Mouse (Mus musculus) gastrocnemius, postnatal 4 days (tissue): ENCODE measurements at regions not wholly inside any gene's neighbourhood (a gene's known extent, or its start where the extent isn't known, plus 50 kb on each side); places are given as distances from the start of the nearest gene placed in this dataset.

Experiments
- DNase-seq, 2 experiments: peaks; one replicate each; pipeline ENCODE4 v3.0.0; 2021 to 2022; ENCODE audit warnings: low spot score in 2 of 2, mixed read lengths in 2 of 2

GRCm38 (mm10) chr1:184409986-184410385 is 322.4 kb downstream of the Hlx start:
- no peak for DNase-seq

GRCm38 (mm10) chr1:184402985-184403384 is 329.4 kb downstream of the Hlx start:
- DNase-seq = no peak

GRCm38 (mm10) chr1:184395215-184395614 is 337.2 kb downstream of the Hlx start:
- peak; percentile 36 to 53 for DNase-seq

- DNase-seq = no peak
Measured at GRCm38 (mm10) chr1:184394559-184395194, 337.7 kb downstream of the Hlx start.

GRCm38 (mm10) chr1:184384088-184384823 is 348.2 kb downstream of the Hlx start:
- no peak for DNase-seq

- no peak for DNase-seq
Measured at GRCm38 (mm10) chr1:184378665-184379064, 344.6 kb upstream of the 1700056E22Rik start.

GRCm38 (mm10) chr1:184365026-184365425 is 330.9 kb upstream of the 1700056E22Rik start:
- DNase-seq = no peak

GRCm38 (mm10) chr1:184358226-184358568 is 324.1 kb upstream of the 1700056E22Rik start:
- DNase-seq = no peak

GRCm38 (mm10) chr1:184357474-184358225 is 323.5 kb upstream of the 1700056E22Rik start:
- no peak for DNase-seq

GRCm38 (mm10) chr1:184353832-184354449 is 319.8 kb upstream of the 1700056E22Rik start:
- no peak for DNase-seq

GRCm38 (mm10) chr1:184351760-184352159 is 317.7 kb upstream of the 1700056E22Rik start:
- DNase-seq = no peak

- no peak for DNase-seq
Measured at GRCm38 (mm10) chr1:184344829-184345228, 310.7 kb upstream of the 1700056E22Rik start.

- no peak for DNase-seq
Measured at GRCm38 (mm10) chr1:184335952-184336351, 301.9 kb upstream of the 1700056E22Rik start.

- DNase-seq = peak in 1 of 2 experiments; percentile 16
Measured at GRCm38 (mm10) chr1:184335281-184335680, 301.2 kb upstream of the 1700056E22Rik start.

- no peak for DNase-seq
Measured at GRCm38 (mm10) chr1:184334818-184335217, 300.7 kb upstream of the 1700056E22Rik start.

GRCm38 (mm10) chr1:184333086-184333485 is 299.0 kb upstream of the 1700056E22Rik start:
- no peak for DNase-seq

- DNase-seq = peak in 1 of 2 experiments; percentile 33
Measured at GRCm38 (mm10) chr1:184330516-184331350, 296.6 kb upstream of the 1700056E22Rik start.

- DNase-seq = no peak
Measured at GRCm38 (mm10) chr1:184326191-184326590, 292.1 kb upstream of the 1700056E22Rik start.

- no peak for DNase-seq
Measured at GRCm38 (mm10) chr1:184324234-184324633, 290.1 kb upstream of the 1700056E22Rik start.

GRCm38 (mm10) chr1:184320521-184321177 is 286.5 kb upstream of the 1700056E22Rik start:
- no peak for DNase-seq
